14 mouse cellular contexts compared by ENCODE assay signal in genomic region chr13:34212735-34213212, GRCm38 (mm10). TPM values are rescaled to one million over a fixed set of nuclear protein-coding genes. Genes with fewer than 3 reads are reported as not detected.
DNase-seq lines count a peak whose midpoint lies in the region; ATAC-seq and TF ChIP-seq lines count a peak whose summit lies in the region.
"Had no signal": no experiment of that assay in that cellular context is flagged by ENCODE, and none has a peak within 500 bp of the region (broad histone marks: within the 10 kb centered on the region; RNA-seq: fewer than 3 reads in every experiment).

No protein-coding gene starts in this region.

- no peak overlapping the region for H3K4me2 ChIP-seq in embryonic facial prominence, embryonic 13.5 days
- H3K4me2 ChIP-seq in lung, embryonic 14.5 days, result peak overlapping the region; percentile 21; the same call in 1 of the 2 replicates
- no peak overlapping the region for H3K4me2 ChIP-seq in stomach, postnatal 0 days (replicated peaks; ENCODE audit: low read depth)
- no peak overlapping the region for H3K4me2 ChIP-seq in forebrain, embryonic 13.5 days

- no peak overlapping the region for H3K9ac ChIP-seq in embryonic facial prominence, embryonic 13.5 days
- no peak overlapping the region for H3K9ac ChIP-seq in lung, embryonic 14.5 days
- no peak overlapping the region for H3K9ac ChIP-seq in stomach, postnatal 0 days (ENCODE audit: low read length)
- H3K9ac ChIP-seq in forebrain, embryonic 13.5 days, result no peak overlapping the region

- intact Hi-C loops in heart, postnatal 25 days (cut with DNase I), result loop anchor here (10.0 kb wide), 1 partner anchor 122 kb away; no protein-coding TSS in a partner anchor

- no peaks in the 10 kb centered on the region for H3K9me3 ChIP-seq in embryonic facial prominence, embryonic 13.5 days
- H3K9me3 ChIP-seq in embryonic facial prominence, embryonic 10.5 days, result no peaks in the 10 kb centered on the region
- no peaks in the 10 kb centered on the region for H3K9me3 ChIP-seq in lung, embryonic 14.5 days (ENCODE audit: low read depth, low read length)
- H3K9me3 ChIP-seq in stomach, postnatal 0 days (ENCODE audit: control insufficient read depth, low read length), result no peaks in the 10 kb centered on the region
- H3K9me3 ChIP-seq in forebrain, embryonic 13.5 days (replicated peaks), result no peaks in the 10 kb centered on the region

- no peak overlapping the region for H3K4me3 ChIP-seq in embryonic facial prominence, embryonic 13.5 days
- no peak overlapping the region for H3K4me3 ChIP-seq in embryonic facial prominence, embryonic 10.5 days
- no peak overlapping the region for H3K4me3 ChIP-seq in lung, embryonic 14.5 days (ENCODE audit: low read depth, low read length)
- no peak overlapping the region for H3K4me3 ChIP-seq in stomach, postnatal 0 days (ENCODE audit: low read depth, low read length)
- H3K4me3 ChIP-seq in forebrain, embryonic 13.5 days, result no peak overlapping the region

- no peak overlapping the region for H3K27ac ChIP-seq in embryonic facial prominence, embryonic 13.5 days
- no peak overlapping the region for H3K27ac ChIP-seq in embryonic facial prominence, embryonic 10.5 days (replicated peaks)
- peak overlapping the region; percentile 61 for H3K27ac ChIP-seq in lung, embryonic 14.5 days (ENCODE audit: low read depth)
- peak overlapping the region; percentile 74 for H3K27ac ChIP-seq in stomach, postnatal 0 days (replicated peaks)
- no peak overlapping the region for H3K27ac ChIP-seq in forebrain, embryonic 13.5 days
- H3K27ac ChIP-seq: hindbrain, postnatal 0 days had no signal

- DNase-seq in embryonic facial prominence, embryonic 10.5 days (ENCODE audit: low spot score), result no peak
- DNase-seq in kidney, adult 9 months, result peak; percentile 72
- DNase-seq in lung, embryonic 14.5 days, result peak; percentile 66
- DNase-seq in stomach, postnatal 0 days (ENCODE audit: low spot score), result peak; percentile 88
- DNase-seq in layer of hippocampus, postnatal 25 days (ENCODE audit: extremely low spot score in 1 of 2, low spot score in 1 of 2), result no peak
- no peak for DNase-seq in heart, postnatal 25 days (ENCODE audit: low spot score)
- DNase-seq: cerebellum, adult 18-20 months; heart, adult 18-20 months; left cerebral cortex, postnatal 4 days; thymus, postnatal 4 days had no signal

- 57% methylated on average over 10 of the region's 10 CpGs for WGBS in embryonic facial prominence, embryonic 13.5 days
- 65% methylated on average over 10 of the region's 10 CpGs for WGBS in embryonic facial prominence, embryonic 10.5 days
- WGBS in lung, embryonic 14.5 days, result 47% methylated on average over 10 of the region's 10 CpGs
- WGBS in stomach, postnatal 0 days, result 53% methylated on average over 10 of the region's 10 CpGs
- WGBS in forebrain, embryonic 13.5 days, result 76% methylated on average over 10 of the region's 10 CpGs

- 0 out of 2 replicates have a peak, but pooled peaks have one; percentile 64 for ATAC-seq in embryonic facial prominence, embryonic 13.5 days (ENCODE audit: insufficient number of reproducible peaks, insufficient read depth, low FRiP score, low TSS enrichment, low read depth)
- peak; percentile 58 for ATAC-seq in lung, embryonic 14.5 days (ENCODE audit: insufficient read depth)
- peak; percentile 82 for ATAC-seq in stomach, postnatal 0 days (ENCODE audit: low FRiP score, low TSS enrichment)
- no peak for ATAC-seq in forebrain, embryonic 13.5 days
- ATAC-seq: forebrain, embryonic 16.5 days; hindbrain, postnatal 0 days had no signal

- TF ChIP-seq EP300 in stomach, postnatal 0 days (optimal IDR thresholded peaks at IDR 0.05), result peak; percentile 75

- H3K4me1 ChIP-seq in embryonic facial prominence, embryonic 13.5 days, result no peaks in the 10 kb centered on the region
- H3K4me1 ChIP-seq in embryonic facial prominence, embryonic 10.5 days, result no peaks in the 10 kb centered on the region
- no peaks in the 10 kb centered on the region for H3K4me1 ChIP-seq in lung, embryonic 14.5 days (ENCODE audit: insufficient read depth)
- no peaks in the 10 kb centered on the region for H3K4me1 ChIP-seq in stomach, postnatal 0 days (replicated peaks; ENCODE audit: control insufficient read depth, insufficient read depth)
- peaks cover 6% of the 10 kb centered on the region; the same call in 1 of the 2 replicates for H3K4me1 ChIP-seq in forebrain, embryonic 13.5 days

- TF ChIP-seq CTCF in lung, embryonic 14.5 days (IDR thresholded peaks at IDR 0.05; ENCODE audit: low read depth), result no peak
- TF ChIP-seq CTCF in stomach, postnatal 0 days (IDR thresholded peaks at IDR 0.05; ENCODE audit: low read depth), result no peak

- H3K27me3 ChIP-seq in embryonic facial prominence, embryonic 13.5 days, result no peaks in the 10 kb centered on the region
- H3K27me3 ChIP-seq in embryonic facial prominence, embryonic 10.5 days (replicated peaks; ENCODE audit: low read depth, poor library complexity, severe bottlenecking), result no peaks in the 10 kb centered on the region
- no peaks in the 10 kb centered on the region for H3K27me3 ChIP-seq in lung, embryonic 14.5 days (ENCODE audit: insufficient read depth, low read length)
- no peaks in the 10 kb centered on the region for H3K27me3 ChIP-seq in stomach, postnatal 0 days (ENCODE audit: control insufficient read depth, insufficient read depth, low read length)
- H3K27me3 ChIP-seq in forebrain, embryonic 13.5 days, result no peaks in the 10 kb centered on the region

- no peaks in the 10 kb centered on the region for H3K36me3 ChIP-seq in embryonic facial prominence, embryonic 13.5 days
- no peaks in the 10 kb centered on the region for H3K36me3 ChIP-seq in embryonic facial prominence, embryonic 10.5 days (replicated peaks)
- H3K36me3 ChIP-seq in lung, embryonic 14.5 days (ENCODE audit: insufficient read depth), result no peaks in the 10 kb centered on the region
- H3K36me3 ChIP-seq in stomach, postnatal 0 days (ENCODE audit: control insufficient read depth, insufficient read depth, low read length), result no peaks in the 10 kb centered on the region
- H3K36me3 ChIP-seq in forebrain, embryonic 13.5 days (ENCODE audit: poor library complexity, severe bottlenecking), result peaks cover 21% of the 10 kb centered on the region

RNA-seq across cellular contexts. Expression of gene Psmg4, which starts 50.0 kb away (rescaled TPM):
- polyA plus RNA-seq in embryonic facial prominence, embryonic 13.5 days (2015; fragmentation: Nextera tagmentation; extraction: Ambion mirVana), result 104 and 111 TPM in 2 replicates
- polyA plus RNA-seq in embryonic facial prominence, embryonic 10.5 days (2016; fragmentation: Nextera tagmentation; extraction: Ambion mirVana), result 97.9 and 99.9 TPM in 2 replicates
- 73.7 and 78.0 TPM in 2 replicates for polyA plus RNA-seq in lung, embryonic 14.5 days (2014; fragmentation: Nextera tagmentation; extraction: Ambion mirVana)
- 60.9 and 71.1 TPM in 2 replicates for polyA plus RNA-seq in stomach, postnatal 0 days (2015; fragmentation: Nextera tagmentation; extraction: Ambion mirVana)
- polyA plus RNA-seq in forebrain, embryonic 13.5 days (2015; fragmentation: Nextera tagmentation; extraction: Ambion mirVana), result 121 and 128 TPM in 2 replicates
- 10 to 100 TPM; 26.2 to 26.7 TPM for total RNA-seq in layer of hippocampus, postnatal 25 days (2021)
- 10 to 100 TPM; 22.9 to 29.7 TPM for total RNA-seq in heart, postnatal 25 days (2021)

Comparison
In these comparisons a context has a peak if more than half of its experiments do, and no peak if none do; other contexts are left out.
1. H3K27ac ChIP-seq: peak in lung, embryonic 14.5 days (single experiment) and stomach, postnatal 0 days (single experiment); none in embryonic facial prominence, embryonic 13.5 days (single experiment), embryonic facial prominence, embryonic 10.5 days (single experiment) and forebrain, embryonic 13.5 days (single experiment).
2. DNase-seq: peak in kidney, adult 9 months (single experiment), lung, embryonic 14.5 days (single experiment) and stomach, postnatal 0 days (single experiment); none in embryonic facial prominence, embryonic 10.5 days (single experiment), layer of hippocampus, postnatal 25 days (0 of 2) and heart, postnatal 25 days (single experiment).